Mouse (Mus musculus): Measurements from ENCODE around the gene Prkar1b.
A peak's percentile ranks its signal among the peaks of the same experiment; 100 is the strongest.

Gene Prkar1b

GRCm38 (mm10) chr5:139149681-139150602 lies at the start of gene Prkar1b, which contains the start of gene Dnaaf5:
TSS of gene Prkar1b (minus strand) at chr5:139150001.
TSS of gene Dnaaf5 (plus strand) at chr5:139150223.
- DNase-seq (ENCODE audit: low read depth, low spot score) = peak; percentile 99

GRCm38 (mm10) chr5:139199636-139199994 lies 49.8 kb upstream of the Prkar1b start:
- peak; percentile 32 for DNase-seq (ENCODE audit: low read depth, low spot score)

GRCm38 (mm10) chr5:139198779-139199178 lies 49.0 kb upstream of the Prkar1b start:
- DNase-seq (ENCODE audit: low read depth, low spot score) = no peak

DNA sequence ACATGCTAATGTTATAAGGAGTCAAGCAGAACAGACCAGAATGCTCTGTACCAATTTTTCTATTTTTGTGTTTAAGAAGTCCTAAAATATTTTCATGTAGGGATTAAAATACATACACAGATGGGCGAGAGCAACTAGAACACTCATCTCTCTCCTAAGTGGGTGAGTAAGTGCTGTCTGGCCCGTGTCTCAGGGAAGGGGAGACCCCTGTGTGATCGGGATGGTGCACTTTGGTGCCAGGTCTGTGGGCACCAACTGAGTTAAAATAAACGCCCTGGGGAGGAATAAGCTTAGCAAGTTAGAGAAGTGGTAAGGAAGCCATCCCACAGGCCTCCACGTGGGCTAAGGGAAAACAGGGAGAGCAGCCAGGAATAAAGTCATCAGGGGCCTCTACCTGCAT lies 41.2 kb upstream of the Prkar1b start:
- DNase-seq (ENCODE audit: low read depth, low spot score) = no peak

DNA sequence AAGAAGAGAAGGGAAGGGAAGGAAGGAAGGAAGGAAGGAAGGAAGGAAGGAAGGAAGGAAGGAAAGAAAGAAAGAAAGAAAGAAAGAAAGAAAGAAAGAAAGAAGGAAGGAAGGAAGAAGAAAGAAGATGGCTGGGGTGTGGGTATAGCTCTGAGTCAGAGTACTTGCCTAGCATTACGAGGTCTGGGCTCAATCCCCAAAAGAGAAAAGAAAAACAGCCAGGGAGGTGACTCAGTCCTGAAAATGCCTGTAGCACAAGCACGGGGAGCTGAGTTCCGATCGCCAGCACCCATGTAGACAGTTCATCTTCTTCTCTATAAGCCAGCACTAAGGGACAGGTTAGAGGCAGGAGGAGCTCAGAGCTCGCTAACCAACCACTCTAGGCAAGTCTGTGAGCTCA lies 39.9 kb upstream of the Prkar1b start:
- DNase-seq (ENCODE audit: low read depth, low spot score) = no peak

- no peak for DNase-seq (ENCODE audit: low read depth, low spot score)
Measured at GRCm38 (mm10) chr5:139184897-139185296, 35.1 kb upstream of the Prkar1b start.

DNA sequence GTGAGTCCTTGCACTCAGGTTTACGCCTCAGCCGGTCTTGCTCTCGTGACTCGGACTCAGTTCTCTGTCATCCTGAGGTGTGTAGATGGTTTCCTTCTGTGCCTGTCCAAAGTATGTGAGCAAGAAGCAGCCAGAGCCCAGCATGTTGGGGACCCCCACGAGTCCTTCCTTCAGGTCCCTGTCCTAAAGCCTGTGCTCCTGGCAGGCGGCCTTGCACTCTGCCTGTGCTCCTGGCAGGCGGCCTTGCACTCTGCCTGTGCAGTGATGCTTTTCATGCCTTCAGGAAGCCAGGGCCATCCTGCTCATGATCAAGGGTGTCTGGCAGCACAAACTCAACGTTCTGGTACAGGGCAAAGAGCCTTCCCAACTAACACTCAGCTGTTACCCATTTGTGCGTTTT lies 33.8 kb upstream of the Prkar1b start:
- DNase-seq (ENCODE audit: low read depth, low spot score) = no peak

GRCm38 (mm10) chr5:139183131-139183530 lies 33.3 kb upstream of the Prkar1b start:
- DNase-seq (ENCODE audit: low read depth, low spot score) = no peak

DNA sequence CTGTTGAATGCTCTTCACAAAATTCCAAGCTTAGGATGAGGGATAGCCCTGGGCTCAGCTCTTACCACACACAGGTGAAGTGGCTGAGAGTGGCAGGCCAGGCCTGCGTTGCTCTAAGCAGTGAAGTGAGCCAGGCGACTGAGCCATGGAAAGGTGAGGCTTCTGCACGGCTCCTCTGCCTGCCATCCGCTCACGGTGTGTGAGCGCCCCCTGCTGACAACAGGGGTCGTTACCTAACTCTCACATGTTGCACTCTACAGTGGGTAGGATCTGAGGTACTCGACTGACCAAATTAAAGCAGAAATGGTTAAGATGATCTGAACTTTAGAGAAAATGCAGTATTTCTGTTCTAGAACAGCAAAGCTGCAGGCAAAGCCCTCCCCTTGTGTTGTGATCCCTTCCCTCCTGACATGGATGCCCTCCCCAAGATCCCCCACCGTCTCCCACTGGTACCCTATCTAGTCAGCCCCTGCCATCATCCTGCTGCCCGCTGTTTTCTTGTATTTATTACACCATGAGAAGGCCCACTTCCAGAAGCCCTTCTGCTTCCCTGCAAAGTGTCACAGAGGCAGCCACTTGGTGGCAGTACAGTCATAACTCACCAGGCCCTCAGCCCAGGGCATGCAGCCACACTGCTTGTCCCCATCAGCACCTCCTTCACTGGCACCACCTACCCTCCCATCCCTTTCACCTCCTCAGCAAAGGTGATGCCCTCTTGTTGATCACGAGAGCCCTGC lies 29.3 kb upstream of the Prkar1b start:
- peak; percentile 83 for DNase-seq (ENCODE audit: low read depth, low spot score)

- no peak for DNase-seq (ENCODE audit: low read depth, low spot score)
Measured at GRCm38 (mm10) chr5:139174556-139175547, 25.1 kb upstream of the Prkar1b start.

DNA sequence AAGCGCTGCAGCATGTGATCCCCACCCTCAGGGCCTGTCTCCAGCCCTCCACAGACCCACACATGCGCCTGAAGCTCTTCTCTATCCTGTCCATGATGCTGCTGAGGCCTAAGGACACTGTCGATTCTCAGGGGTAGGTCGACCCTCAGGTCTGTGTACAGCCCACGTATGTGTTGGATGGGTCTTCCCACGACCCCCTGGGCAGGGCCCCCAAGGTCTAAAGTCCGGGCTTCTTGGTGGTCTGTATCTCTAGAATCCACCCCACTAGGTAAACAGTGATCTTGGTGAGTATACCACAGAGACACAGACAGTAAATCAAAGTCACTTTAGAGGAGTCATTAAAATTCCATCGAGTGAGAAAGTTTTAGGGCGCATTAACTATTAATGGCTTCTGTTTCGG lies 24.3 kb upstream of the Prkar1b start:
- DNase-seq (ENCODE audit: low read depth, low spot score) = peak; percentile 41

DNA sequence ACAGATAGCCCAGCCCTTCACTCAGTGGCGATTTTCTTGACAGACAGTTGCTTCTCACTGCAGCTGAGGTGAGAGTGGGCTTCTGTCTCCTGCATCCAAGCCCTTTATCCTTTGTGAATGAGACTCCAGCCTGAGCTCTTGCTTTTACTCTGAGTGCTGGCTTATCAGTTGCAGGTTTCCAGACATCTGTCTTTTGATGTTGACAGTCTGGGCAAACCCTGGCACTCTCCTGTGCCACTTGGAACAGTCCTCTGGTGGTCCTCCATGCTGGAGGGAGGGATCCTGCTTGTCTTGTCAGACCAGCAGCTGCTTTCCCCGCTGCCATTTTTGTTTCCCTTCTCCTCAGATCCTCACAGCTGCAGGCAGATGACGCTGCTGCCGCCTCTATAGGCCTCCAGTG lies 22.1 kb upstream of the Prkar1b start:
- DNase-seq (ENCODE audit: low read depth, low spot score) = no peak

DNA sequence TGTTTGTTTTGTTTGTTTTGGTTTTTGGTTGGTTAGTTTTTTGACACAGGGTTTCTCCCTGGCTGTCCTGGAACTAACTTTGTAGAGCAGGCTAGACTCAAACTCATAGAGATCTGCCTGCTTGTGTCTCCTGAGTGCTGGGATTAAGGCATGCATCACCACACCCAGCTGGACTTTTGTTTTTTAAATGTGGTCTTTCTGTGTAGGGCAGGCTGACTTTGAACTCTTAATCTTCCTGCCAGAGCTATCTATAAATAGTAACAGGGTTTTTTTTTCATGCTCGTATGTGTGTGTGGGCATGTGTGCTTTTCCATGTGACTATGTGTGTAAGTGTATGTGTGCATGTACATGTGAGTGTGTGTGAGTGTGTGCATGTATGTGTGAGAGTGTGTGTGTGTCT lies 17.7 kb upstream of the Prkar1b start:
- DNase-seq (ENCODE audit: low read depth, low spot score) = no peak

GRCm38 (mm10) chr5:139166781-139167361 lies 17.1 kb upstream of the Prkar1b start:
- DNase-seq (ENCODE audit: low read depth, low spot score) = no peak

GRCm38 (mm10) chr5:139161632-139162031 lies 11.8 kb upstream of the Prkar1b start:
- no peak for DNase-seq (ENCODE audit: low read depth, low spot score)

DNA sequence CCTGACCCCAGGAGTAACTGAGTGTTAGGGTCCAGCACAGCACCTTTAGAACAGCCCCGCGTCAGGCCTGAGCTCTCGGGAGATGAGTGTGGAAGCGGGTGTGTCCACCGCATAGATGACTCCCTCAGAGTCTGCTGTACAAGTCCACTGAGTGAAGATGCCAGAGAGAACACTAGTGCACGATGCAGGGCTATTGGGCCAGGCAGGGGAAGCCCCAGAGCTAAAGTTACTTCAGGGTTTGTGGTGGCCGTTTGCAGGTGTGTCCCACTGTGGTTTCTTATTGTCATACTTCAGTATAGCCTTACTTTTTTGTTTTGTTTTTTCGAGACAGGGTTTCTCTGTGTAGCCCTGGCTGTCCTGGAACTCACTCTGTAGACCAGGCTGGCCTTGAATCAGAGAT lies 11.1 kb upstream of the Prkar1b start:
- DNase-seq (ENCODE audit: low read depth, low spot score) = no peak

DNA sequence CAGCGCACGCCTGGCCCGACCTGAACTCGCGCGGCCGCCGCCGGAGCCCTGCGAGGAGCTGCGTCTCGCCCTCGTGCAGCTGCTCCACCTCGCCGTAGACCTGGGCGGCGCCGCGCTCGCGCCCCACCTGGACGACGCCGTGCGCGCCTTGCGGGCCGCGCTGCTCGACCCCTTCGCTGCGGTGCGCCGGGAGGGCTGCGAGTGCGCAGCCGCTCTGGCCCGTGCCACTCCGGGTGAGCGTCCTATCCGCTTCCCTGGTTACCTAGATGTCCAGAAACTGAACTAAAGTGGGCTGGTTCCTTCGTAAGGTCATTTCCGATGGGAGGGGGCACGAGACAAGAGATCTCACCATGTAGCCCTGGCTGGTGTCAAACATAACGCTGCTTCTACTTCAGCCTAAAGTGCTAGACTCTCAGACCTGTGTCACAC lies 816 bp upstream of the Prkar1b start:
- peak; percentile 33 for DNase-seq (ENCODE audit: low read depth, low spot score)

DNA sequence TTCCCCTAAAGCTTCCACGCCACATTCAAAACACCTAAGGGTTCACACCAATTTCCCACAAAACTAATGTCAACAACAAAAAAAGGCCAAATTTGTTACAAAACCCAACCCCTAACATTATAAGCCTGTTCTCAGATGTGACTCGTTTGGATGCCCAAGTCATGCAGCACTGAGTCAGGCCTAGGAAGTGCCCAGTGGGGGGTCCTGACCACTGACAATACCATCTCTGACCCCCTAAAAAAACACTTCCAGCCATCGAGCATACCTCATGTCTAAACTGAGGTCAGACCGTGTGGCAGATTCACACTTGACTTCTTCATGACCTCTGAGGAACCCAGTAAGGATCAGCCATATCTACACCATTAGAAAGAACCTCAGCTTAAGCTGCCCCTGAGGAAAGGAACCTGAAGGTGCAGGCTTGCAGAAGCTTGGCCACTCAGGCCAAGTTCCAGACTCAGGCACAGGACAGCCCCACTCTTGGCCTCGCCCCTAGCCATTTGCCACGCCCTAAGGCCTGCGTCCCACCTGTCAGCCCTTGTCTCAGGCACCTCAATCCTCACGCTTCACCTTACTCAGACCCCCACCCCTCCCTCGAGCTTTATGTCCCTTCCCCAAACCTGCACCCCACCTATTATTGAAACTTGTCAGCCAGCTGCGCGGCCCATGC lies 662 bp downstream of the Prkar1b start:
- DNase-seq (ENCODE audit: low read depth, low spot score) = peak; percentile 5

DNA sequence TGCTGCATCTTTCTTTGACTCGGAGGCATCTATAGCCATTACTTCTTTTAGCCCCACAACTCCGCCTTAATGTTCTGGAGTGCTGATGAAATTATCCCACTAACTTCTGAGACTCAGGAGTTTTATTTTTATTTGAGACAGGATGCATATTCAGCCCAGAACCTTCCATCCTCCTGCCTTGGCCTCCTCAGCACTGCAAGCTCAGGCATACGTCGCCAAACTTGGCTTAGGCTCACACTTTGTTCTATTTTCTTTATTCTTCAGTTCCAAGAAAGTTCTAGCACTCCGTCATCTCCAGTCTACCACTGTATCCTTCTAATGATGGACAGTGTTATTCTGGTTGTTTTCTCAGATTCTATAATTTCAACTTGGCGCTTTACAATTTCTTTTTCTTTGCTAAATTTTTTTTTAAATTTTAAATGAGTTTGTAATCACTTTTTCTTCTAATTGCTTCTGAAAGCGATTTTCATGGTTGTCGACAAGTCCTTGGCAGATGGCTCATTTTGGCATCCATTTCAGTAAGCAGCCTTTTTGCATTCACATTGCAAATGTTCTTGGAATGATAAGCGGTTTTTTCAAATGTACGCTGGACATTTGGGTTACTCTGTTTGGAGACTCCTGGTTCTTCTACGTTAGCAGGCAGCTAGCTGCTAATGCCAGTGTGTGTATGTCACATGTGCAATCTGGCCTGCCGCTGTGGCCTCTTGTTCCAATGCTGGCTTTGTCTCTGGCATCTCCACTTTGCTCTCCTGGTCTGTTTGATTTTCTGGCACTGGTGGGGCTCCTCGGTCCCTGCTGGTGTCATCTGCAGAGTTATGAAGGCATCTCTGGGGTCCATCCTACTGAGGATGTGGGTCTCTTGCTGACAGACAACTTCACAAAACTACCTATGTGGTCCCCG lies 2.4 kb downstream of the Prkar1b start:
- DNase-seq (ENCODE audit: low read depth, low spot score) = no peak
